Mouse (Mus musculus) intestine, embryonic 14.5 days (tissue): ENCODE data around the gene Arhgef5. TPM values are rescaled to one million over a fixed set of nuclear protein-coding genes. Genes with fewer than 3 reads are reported as not detected.

ENCODE experiments used
- ATAC-seq: fragments of 200-750 bp; cut with Nextera tagmentation; replicated peaks from 2 replicates; pipeline ENCODE4 v1.8.0; 2017; ENCODE audit warnings: low read depth, moderate number of reproducible peaks, moderate TSS enrichment, moderate library complexity; ENCODE audit not compliant: low FRiP score, low TSS enrichment
- DNase-seq: peaks from one replicate; pipeline ENCODE4 v3.0.0-alpha.2; 2018; ENCODE audit warnings: low spot score
- H3K27ac ChIP-seq: fragments of 300-500 bp; sonication (generic); 2 replicates; pipeline ENCODE4 v1.5.1; 2014; ENCODE audit warnings: low read depth, mild to moderate bottlenecking, control low read depth
- H3K27me3 ChIP-seq: fragments of 300-500 bp; sonication (generic); replicated peaks from 2 replicates; pipeline ENCODE4 v1.6.1; 2014; ENCODE audit warnings: low read length, control low read depth; ENCODE audit not compliant: control insufficient read depth, insufficient read depth
- H3K36me3 ChIP-seq: fragments of 300-500 bp; sonication (generic); 2 replicates; pipeline ENCODE4 v1.6.1; 2014; ENCODE audit warnings: low read length, control low read depth; ENCODE audit not compliant: control insufficient read depth, insufficient read depth
- H3K4me1 ChIP-seq: fragments of 300-500 bp; sonication (generic); replicated peaks from 2 replicates; pipeline ENCODE4 v1.6.1; 2014; ENCODE audit warnings: low read length, control low read depth, mixed read lengths; ENCODE audit not compliant: control insufficient read depth, insufficient read depth
- H3K4me2 ChIP-seq: fragments of 300-500 bp; sonication (generic); 2 replicates; pipeline ENCODE4 v1.6.1; 2014; ENCODE audit warnings: low read length
- H3K4me3 ChIP-seq: fragments of 300-500 bp; sonication (generic); 2 replicates; pipeline ENCODE4 v1.5.1; 2014; ENCODE audit warnings: low read depth, low read length, control low read depth, mixed read lengths
- H3K9ac ChIP-seq: fragments of 300-500 bp; sonication (generic); 2 replicates; pipeline ENCODE4 v1.6.1; 2014; ENCODE audit warnings: mild to moderate bottlenecking, low read length
- H3K9me3 ChIP-seq: fragments of 300-500 bp; sonication (generic); 2 replicates; pipeline ENCODE4 v1.6.1; 2016; ENCODE audit warnings: low read length, control low read depth; ENCODE audit not compliant: control insufficient read depth
- WGBS: fragments of 180-500 bp; shearing (Covaris S2); extraction: QIAGEN DNeasy Blood & Tissue Kit; methylation state at CpG from one replicate; pipeline ENCODE4 v1.1.7; 2014; 5-methylcytosine and 5-hydroxymethylcytosine counted together
- polyA plus RNA-seq: library from polyadenylated mRNA; unstranded; fragments of >200 nt; fragmentation: Nextera tagmentation; extraction: Ambion mirVana; gene quantifications from 2 replicates; pipeline ENCODE4 v1.2.1, GENCODE M21; 2014

Gene Arhgef5
- polyA plus RNA-seq, 1 experiment from 2014 or later, result 17.3 TPM

DNA sequence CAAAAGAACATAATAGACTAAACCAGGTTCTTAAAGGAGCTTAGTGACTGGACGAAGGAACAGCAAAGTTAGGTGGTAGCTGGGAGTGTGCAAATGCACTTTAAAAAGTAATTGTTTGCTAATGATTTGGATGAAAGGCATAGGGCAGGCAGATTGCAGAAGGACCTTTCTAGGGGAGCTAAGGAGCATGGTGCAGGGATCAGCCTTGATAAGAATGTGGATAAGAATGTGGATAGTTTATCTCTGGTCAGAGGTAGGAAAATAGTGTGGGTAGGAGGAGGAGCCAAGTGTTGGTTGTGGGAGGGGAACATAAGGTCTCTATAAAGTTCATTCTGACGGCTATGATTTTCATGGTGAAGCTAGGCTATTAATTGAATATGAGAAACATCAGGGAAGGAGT lies 73.4 kb downstream of the Arhgef5 start:
- H3K9me3 ChIP-seq, result no peaks in the 10 kb centered on the region
- ATAC-seq (no peak), DNase-seq (no peak)
- H3K4me3 ChIP-seq, result no peak overlapping the region
- WGBS, result 61% methylated on average over 2 of the region's 2 CpGs
- no peak overlapping the region for H3K4me2 ChIP-seq
- no peak overlapping the region for H3K27ac ChIP-seq
- H3K27me3 ChIP-seq, result no peaks in the 10 kb centered on the region
- H3K9ac ChIP-seq, result no peak overlapping the region
- H3K36me3 ChIP-seq, result no peaks in the 10 kb centered on the region
- H3K4me1 ChIP-seq, result peaks cover 4% of the 10 kb centered on the region; the same call in 1 of the 2 replicates

Other genes starting within 250 kb of the Arhgef5 start
- gene Olfr441, start 159.2 kb upstream of the Arhgef5 start, polyA plus RNA-seq, result not detected in 2 replicates
- not detected in 2 replicates for gene Olfr237-ps1, start 119.0 kb upstream of the Arhgef5 start, polyA plus RNA-seq
- not detected in 2 replicates for gene Olfr437, start 102.3 kb upstream of the Arhgef5 start, polyA plus RNA-seq
- gene Olfr13, start 93.4 kb upstream of the Arhgef5 start, polyA plus RNA-seq, result not detected in 2 replicates
- gene Olfr435, start 68.4 kb upstream of the Arhgef5 start, polyA plus RNA-seq, result not detected in 2 replicates
- gene Olfr434, start 52.6 kb upstream of the Arhgef5 start, polyA plus RNA-seq, result not detected in 2 replicates
- not detected in 2 replicates for gene Olfr47, start 34.1 kb upstream of the Arhgef5 start, polyA plus RNA-seq
- gene Nobox, start 44.0 kb downstream of the Arhgef5 start, polyA plus RNA-seq, result not detected in 2 replicates